Mouse (Mus musculus) heart, adult 2 months (tissue): ENCODE data around the gene Rprml.

ENCODE experiments used
- CTCF ChIP-seq: fragments of 200-600 bp; IDR thresholded peaks from 2 replicates; pipeline ENCODE4 v1.8.1; 2022; ENCODE audit warnings: antibody characterized with exemption, mild to moderate bottlenecking, moderate library complexity
- EP300 ChIP-seq: fragments of 200-500 bp; IDR thresholded peaks from 2 replicates; pipeline ENCODE4 v1.6.1; 2011; ENCODE audit warnings: low read depth, low read length, control low read depth; ENCODE audit not compliant: insufficient read depth
- POLR2A ChIP-seq: fragments of 200-500 bp; IDR thresholded peaks from 2 replicates; pipeline ENCODE4 v1.6.1; 2011; ENCODE audit warnings: mild to moderate bottlenecking, low read depth, low read length, control low read depth; ENCODE audit not compliant: insufficient read depth

- TF ChIP-seq POLR2A (no peak), CTCF (no peak), EP300 (no peak)
Measured at GRCm38 (mm10) chr11:103643211-103643610, 6.2 kb upstream of the Rprml start.
